Mouse (Mus musculus) spleen, embryonic (tissue): ENCODE measurements at regions not wholly inside any gene's neighbourhood (a gene's known extent, or its start where the extent isn't known, plus 50 kb on each side); places are given as distances from the start of the nearest gene placed in this dataset.
"Not testable (repeated sequence)": the region's sequence is repeated elsewhere in the genome, so short reads cannot be mapped to it uniquely, and the experiment has no call there.

Source experiments
- CTCF ChIA-PET: fragments of 350-600 bp; sonication (Branson Sonifier 250); formaldehyde crosslinking; loops from one replicate; lab custom pipeline; 2022; lab: Charles Lee

DNA sequence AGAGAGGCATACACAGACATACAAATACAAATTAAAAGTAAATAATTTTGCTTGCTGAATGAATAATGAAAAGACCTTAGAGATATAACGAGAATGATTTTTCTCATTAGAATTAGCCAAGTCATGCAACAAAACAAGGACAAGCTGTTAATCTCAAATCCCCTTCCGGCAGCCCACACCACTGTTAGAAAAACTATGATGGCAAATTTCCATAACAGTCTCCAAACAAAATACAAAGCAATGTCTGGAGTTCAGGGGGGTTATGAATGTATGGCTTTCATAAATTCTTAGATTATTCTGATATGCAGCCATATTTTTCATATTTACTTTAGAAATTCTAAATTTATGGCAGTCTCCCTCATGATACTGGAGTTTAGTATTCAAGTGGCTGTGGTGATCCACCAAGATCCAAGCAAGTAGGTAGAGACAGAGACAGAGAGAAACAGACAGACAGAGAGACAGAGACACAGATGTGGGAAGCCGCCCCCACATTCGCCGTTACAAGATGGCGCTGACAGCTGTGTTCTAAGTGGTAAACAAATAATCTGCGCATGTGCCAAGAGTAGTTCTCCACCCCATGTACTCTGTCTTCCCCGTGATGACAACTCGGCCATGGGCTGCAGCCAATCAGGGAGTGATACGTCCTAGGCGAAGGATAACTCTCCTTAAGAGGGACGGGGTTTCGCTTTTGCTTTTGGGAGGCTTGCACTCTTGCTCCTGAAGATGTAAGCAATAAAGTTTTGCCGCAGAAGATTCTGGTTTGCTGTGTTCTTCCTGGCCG is 458.0 kb upstream of the Dab2 start:
- CTCF ChIA-PET: not testable (repeated sequence)

DNA sequence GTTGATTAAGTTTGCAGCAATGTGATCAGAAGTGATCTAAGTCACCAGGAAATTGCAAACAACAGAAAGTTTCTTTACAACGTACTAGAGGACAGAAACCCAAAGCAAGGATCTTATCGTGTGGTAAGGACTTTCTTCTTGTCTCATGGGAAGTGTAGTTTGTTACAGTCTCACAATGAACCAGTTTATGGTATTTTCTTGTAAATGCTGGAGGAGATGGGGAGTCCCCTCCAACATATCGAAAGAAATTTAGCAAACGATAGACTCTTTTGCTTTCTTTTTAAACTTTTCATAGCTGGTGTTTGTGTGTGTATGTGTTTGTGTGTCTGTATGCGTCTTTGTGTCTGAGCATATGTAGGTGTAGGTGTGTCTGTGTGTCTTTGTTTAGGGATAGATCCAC is 453.0 kb upstream of the Dab2 start:
- CTCF ChIA-PET: no interaction called here

DNA sequence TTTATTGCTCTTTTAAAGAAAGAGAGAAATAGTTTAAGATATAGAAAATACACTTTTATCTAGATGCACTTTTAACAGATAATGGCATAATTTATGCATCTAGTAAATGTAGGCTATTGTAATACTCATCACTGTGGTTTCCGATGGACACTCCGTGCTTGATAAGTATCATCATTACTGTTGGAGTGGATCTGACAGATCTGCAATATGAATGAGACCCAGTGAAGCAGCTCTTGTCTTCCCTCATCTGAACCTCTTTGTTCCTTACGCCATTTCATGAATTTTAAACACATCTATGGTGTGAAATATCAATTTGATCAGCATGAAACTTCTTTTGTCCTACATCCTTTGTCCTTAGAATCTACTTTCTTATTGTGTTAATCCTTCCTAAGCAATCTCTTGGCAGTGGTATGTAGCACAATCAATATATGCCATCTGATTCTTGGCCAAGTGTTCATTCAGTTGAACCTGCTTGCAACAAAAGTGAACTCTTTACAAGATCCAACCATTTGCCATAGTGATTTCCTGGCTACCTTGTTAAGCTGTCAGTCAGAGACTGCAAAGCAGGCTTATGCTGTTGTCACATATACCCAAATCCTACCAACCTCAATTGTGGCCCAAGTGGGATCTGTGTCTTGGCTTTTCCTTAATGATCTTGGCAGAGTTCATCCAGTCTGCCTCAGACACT is 452.0 kb upstream of the Dab2 start:
- CTCF ChIA-PET: no interaction called here

DNA sequence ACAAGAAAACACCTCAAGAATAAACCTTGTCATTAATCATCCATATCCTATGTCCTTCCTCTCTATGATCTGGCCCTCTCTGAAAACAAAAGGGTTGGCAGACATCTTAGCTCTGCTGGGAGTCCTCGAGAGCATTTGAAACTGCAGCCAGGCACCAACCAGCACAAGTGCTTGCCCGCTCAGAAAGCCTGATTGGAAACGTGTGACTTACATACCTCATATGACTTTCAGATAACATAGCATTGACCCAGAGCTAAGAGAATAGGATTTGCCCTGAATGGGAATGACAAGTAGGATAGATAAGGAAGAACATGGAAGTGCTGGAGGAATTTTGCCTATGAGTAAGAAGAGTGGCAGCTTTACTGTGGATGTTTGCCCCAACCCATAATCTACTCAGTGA is 447.1 kb upstream of the Dab2 start:
- CTCF ChIA-PET: no interaction called here

DNA sequence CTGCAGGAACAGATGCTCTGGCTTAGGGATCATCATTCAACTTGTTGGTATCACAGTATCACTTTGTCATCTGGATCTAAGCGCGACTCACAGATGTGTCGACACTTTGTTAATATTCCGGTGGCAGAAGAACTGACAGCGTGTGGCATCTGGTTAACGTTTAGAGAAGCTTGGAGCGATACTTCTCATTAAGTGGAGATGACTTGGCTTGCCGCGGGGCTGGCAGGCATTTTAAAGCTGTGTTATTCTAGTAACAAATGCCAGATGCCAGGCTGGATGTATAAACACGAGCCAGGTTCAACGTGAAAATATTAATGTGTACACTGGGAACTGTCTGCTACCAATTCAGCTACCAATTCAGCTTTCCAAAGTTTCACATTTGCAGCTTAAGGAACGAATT is 430.3 kb upstream of the Dab2 start:
- CTCF ChIA-PET: no interaction called here

DNA sequence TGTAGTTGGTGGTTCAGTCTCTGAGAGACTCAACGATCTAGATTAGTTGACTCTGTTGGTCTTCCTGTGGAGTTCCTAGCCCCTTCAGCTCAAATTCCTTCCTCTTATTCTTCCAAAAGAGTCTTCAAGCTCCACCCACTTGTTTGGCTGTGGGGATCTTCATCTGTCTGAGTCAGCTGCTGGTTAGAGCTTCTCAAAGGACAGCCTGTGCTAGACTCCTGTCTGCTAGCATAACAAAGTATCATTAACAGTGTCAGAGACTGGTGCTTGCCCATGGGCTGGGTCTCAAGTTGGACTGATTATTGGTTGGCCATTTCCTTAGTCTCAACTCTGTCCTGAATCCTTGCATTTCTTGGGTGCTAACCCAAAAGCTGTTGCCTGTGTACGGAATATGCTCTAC is 429.7 kb upstream of the Dab2 start:
- CTCF ChIA-PET: no interaction called here

DNA sequence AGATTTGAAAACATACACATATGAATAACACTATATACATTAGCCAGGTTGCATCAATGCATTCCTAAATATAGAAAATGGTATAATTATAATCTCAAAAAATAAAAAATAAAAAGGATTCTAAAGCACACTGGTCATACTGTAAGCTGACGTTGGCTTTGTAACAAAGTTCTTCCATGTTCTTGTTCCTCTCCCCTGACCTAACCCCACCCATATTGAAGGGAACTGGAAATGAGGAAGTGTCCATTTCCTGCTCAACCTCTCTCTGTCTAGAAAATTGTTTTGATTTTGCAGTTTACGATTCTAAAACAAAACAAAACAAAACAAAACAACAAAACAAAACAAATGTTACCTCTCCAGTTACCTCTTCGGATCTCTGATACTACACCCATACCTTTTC is 427.5 kb upstream of the Dab2 start:
- CTCF ChIA-PET: no interaction called here

DNA sequence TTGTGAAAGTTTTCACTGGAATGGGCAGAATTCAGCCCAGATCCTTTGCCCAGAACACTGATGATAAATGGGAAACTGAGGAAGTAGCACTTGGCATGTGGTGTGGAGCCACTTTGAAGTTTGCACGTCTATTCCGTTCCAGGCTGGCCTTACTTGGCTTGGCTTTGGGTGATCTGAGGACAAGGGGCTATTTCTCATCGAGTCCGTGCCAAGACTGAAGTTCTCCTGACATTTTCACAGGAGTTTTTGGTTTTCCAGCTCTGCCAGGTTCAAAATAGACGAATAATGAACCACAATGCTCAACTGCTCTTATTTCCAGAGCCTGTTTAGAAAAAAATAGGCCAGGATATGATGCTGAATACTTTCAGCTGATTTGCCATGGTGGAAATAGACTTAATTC is 421.8 kb upstream of the Dab2 start:
- CTCF ChIA-PET: no interaction called here

DNA sequence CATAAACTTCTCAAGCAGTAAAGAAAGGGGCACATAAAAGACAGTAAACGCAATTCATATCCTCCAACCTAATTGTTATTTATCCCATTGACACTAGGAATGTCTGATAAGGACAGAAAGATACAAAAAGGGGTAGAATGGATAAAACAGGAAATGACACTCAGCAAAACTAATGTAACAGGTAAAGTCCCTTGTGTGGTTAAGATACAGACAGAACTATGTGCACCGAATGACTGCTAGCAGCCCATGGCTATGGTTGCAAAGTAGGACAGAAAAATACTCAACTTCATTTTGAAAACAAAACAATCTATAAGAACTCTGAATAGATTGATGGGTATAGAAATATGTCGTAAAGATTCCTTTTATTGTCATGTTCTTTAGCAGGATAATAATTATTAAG is 408.4 kb upstream of the Dab2 start:
- CTCF ChIA-PET: no interaction called here

DNA sequence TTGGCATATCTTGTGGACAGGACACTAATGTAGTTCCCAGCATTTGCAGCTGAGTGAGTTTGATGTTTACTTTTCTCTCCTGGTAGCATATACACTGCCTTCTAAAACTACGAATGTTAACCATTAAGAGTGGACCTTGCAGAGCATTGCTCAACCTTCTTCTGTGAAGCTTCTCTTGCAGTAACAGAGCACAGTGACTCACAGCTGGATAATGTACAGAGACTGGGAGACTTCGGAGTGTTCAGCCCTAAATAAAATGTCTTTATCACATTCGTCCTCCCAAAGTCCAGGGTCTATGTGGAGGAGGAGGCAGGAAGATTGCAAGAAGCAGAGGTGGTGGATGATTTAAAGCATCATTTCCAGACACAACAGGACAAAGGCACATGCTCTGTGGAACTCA is 407.6 kb upstream of the Dab2 start:
- CTCF ChIA-PET: no interaction called here

DNA sequence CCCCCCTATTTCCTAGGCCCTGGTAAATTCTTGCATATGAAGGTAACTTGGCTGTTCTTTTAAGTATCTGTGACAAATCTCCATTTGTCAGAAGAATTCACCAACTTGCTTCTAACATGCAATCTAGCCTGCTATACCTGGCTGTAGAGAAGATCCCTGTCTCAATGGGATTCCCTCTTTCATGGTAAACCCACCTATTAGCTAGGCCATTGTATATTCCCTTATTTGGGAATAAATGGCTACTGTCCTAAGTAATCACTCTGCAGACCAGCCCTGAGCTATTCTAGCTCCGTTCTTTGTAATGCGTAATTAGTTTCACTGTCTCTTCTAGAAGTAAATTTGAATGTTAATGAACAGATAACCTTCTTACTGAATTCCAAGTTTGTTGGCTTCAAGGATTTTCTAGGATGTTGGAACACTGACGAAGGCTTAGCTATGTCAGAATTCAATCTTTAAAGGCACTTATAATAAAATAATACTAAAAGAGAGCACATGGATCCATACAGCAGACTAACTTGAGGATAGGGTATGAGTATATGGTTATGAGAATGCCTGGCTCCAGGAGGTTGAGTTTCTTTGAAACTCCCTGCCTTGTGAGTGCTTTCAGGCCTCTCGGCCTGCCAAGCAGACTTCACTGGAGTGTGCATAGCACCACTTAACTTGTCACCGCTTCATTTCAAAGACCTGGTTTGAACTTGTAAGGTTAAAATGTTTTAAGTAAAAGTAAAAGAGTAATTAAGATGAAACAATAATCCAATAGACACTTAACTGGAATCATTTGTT is 403.7 kb upstream of the Dab2 start:
- CTCF ChIA-PET: not testable (repeated sequence)

DNA sequence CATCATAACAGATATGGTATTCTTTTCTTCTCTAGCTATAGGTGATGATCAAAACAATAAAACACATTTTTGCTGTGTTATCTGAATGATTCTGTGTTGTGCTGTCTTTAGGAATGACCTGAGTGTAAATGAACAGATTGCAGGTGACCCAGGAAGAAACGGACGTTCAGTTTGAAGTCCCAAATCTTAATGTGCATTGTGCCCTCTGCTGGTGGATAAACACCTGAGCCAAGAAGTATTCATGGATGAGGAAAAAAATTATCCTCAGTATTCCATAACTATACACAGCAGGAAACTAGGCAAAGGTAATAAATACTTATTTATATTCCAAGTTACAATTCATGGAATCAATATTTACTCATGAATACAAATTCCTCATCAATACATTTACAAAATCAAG is 384.3 kb upstream of the Dab2 start:
- CTCF ChIA-PET: interaction anchor here (0.5 to 1.0 kb wide), 2 partner anchors 721 to 722 kb away, joined by 4 to 10 read pairs; no protein-coding TSS in a partner anchor

DNA sequence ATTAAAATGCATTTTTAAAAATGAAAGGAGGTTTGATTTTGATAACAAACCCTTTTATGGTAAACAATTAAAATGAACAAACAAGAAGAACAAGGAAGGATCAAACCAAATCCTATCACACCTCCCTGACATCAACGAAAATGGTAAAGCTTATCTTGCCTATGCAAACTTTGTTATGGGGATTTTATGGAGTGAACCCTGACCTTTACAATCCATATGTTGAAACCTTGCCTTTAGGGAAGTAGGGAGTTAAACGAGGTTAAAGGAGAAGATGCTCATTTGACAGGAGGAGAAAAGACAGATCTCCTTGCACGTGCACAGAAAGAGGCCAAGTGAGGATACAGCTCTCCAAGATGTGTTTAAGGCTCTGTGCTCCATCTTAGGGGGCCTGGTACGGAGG is 379.5 kb upstream of the Dab2 start:
- CTCF ChIA-PET: no interaction called here

DNA sequence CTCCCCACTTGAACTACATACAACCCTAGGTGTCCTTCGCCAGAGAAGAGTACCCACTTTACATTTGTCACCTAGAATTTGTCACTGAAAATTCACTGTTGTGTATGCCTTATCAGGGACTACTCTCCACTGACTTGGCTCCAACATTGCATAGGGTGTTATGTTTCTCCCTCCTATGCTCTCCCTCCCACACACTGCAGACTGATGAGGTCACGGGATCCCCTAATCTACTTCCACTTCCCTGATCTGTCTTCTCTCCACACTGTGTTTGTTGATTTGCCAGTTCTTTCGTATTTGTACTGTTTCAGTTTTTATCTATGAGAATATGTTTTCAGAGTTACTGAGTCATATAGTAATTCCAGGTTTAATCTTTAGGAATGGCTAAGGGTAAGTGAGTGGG is 371.8 kb upstream of the Dab2 start:
- CTCF ChIA-PET: no interaction called here

DNA sequence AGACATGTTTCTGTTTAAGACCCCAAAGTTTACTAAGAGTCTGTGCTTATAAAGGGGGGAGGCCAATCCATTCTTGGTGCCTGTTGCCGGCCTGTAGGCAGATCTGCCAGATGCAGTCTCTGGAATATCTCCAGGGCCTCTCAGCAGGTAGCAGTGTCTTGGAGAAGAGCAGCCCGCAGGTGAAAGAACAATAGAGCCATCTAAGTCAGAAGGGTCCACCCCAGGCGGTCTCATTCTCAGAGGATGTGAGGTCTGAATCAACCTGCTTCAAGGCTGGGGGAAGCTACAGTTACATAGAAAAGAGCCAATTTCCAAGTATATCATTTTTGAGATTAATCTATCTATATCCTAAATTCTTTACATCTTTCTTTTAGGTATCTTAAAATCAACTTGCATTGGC is 366.0 kb upstream of the Dab2 start:
- CTCF ChIA-PET: no interaction called here

DNA sequence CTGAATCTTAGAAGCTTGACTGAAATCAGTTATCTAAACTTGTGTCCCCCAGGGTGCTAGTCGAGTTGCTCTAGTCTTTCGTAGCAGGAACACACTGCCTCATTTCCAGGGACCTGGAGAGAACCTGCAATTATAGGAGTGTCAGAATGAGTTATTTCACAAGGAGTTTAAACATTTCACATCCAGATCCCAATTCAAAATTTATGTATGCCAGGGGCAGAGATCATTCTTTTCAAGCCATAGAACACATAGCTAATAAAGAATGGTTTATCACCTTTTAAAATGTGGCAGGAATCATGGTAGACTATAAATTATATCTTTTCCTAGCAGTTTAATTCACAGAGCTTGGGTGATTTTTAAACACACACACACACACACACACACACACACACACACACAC is 358.6 kb upstream of the Dab2 start:
- CTCF ChIA-PET: no interaction called here

DNA sequence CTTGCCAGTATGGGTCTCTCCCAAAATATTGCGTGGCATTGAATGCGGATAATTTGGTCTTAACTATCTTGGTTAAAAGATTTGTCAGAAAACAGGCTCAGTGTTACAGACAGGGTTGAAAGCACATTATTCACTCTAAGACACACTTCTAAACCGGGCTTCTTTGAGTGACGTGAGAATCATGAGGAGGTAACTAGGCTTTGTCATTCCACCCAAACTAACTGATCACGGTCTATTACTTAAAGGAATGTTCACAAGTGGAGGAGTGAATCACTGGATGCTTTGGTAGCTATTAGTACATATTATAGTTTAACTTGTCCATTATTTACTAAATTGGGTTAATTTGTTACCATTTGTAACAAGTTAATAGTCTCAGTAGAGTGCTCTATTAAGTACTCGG is 352.9 kb upstream of the Dab2 start:
- CTCF ChIA-PET: no interaction called here

DNA sequence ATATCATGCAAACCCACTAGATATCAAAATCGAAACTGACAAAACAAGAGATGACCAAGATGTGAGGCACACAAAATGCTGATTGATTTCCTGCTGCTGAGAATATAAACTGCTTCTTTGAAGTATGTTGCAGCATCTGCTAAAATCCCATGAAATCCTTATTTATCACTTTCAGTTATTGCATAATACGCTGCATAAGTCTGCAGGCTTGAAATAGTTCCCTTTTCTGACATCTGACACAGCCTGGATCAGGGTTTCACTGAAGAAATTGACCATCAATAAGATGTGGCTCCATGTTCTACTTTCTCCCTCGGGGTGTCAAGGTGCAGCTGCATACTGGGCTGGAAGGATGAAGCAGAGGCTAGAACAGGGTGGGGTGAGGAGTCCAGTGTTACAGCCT is 348.7 kb upstream of the Dab2 start:
- CTCF ChIA-PET: no interaction called here

DNA sequence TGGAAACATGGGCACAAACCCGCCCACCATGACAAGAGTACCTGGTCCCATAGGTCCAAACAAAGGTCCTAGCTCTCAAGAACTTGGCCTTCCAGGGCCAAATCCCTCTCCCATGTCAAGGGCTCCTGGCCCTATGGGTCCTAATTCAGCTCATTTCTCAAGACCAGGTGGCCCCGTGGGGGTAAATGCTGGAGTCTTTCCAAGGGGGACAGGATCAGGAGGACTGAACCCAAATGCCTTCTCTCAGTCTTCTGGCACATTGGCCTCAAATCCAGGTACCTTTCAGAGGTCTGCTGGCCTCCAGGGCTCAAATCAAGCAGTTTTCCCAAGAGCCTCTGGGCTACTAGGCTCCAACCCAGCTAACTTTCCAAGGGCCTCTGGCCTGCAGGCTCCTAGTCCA is 347.9 kb upstream of the Dab2 start:
- CTCF ChIA-PET: not testable (repeated sequence)

DNA sequence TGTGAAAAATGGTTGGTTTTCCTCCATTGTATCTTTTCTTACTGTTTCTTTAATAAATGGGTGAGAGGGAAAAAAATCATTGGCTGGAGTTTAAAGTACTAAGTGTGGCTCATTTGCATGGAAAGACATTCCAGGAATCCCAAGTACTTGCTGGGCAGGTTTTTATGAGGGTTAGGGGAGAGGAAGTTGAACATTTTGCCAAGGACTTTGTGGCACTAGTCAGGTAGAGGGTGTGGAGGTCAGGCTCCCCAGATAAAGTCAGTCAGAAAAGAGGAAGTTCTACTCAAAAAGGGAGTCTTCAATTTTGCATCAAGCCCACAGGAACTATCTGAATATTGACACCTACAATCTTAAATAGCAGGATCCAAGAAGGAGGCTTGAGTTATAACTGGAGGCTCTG is 346.5 kb upstream of the Dab2 start:
- CTCF ChIA-PET: no interaction called here

DNA sequence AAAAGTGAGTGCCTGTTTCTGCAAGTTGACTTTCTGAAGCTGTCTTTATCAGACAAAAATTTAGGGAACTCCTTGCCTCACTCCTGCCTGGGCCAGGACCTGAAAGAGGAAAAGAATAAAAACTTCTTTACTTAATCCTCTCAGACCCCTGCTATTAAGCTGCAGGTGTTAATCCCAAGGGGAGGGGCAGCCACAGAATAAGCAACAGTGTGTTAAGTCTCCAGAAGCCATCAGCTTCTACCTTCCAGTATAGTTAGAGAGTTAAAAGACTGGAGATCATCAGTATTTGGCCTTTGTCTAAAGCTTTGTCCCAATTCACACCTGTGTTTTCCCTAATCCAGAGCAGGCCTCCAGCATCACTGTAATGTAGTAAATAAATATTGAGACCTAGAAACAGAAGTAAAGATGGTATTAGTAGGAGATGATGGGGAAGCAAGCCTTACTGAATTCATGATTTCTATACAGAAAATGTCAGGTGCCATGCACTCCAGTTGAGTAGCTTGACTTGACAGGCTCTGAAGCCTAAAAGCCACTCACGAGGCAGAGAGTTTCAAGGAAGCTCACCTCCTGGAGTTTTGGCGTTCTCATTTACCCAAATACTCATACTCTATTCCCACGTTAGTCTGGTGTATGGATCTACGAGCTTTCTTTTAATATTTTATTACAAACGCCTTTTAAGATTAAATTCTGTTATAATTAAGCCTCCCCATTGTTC is 308.1 kb upstream of the Dab2 start:
- CTCF ChIA-PET: no interaction called here

DNA sequence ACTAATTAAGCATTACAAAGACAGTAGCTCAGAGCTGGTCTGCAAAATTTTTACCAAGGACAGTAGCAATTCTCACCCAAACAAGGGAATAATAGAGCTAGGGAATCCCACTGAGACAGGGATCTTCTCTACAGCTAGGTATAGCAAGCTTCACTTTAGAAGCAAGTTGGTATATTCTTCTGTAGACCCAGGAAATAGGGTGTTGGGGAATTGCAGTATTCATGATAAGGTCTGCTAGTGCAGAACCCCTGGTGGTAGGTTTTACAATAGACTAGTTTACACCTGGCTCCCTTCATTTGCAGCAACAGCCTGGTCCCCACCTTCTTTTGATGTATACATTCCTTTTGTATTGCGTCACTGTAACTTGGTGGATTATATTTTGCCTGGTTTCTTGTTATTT is 307.4 kb upstream of the Dab2 start:
- CTCF ChIA-PET: not testable (repeated sequence)
